Mouse (Mus musculus): ENCODE measurements around the gene Spint2. TPM values are rescaled to one million over a fixed set of nuclear protein-coding genes. Genes with fewer than 3 reads are reported as not detected.

The Spint2 gene
- polyA plus RNA-seq, 1 experiment from 2014 or later = 116 TPM

GRCm38 (mm10) chr7:29295861-29296647 lies 14.3 kb upstream of the Spint2 start:
- Histone ChIP-seq H3K27me3 (replicated peaks; ENCODE audit: control insufficient read depth, insufficient read depth, low read length) (no peaks in the 10 kb centered on the region), H3K4me1 (ENCODE audit: control insufficient read depth, insufficient read depth, low read length) (peaks cover 13% of the 10 kb centered on the region; the same call in 1 of the 2 replicates), H3K4me2 (ENCODE audit: low read depth, low read length) (no peak overlapping the region), H3K36me3 (ENCODE audit: control insufficient read depth, insufficient read depth, low read length) (no peaks in the 10 kb centered on the region), H3K27ac (replicated peaks; ENCODE audit: low read depth, low read length) (no peak overlapping the region), H3K9ac (ENCODE audit: low read depth, low read length) (no peak overlapping the region), H3K9me3 (ENCODE audit: control insufficient read depth, low read length) (no peaks in the 10 kb centered on the region), H3K4me3 (ENCODE audit: low read depth, low read length) (no peak overlapping the region)
- DNase-seq (ENCODE audit: low spot score) (no peak), ATAC-seq (ENCODE audit: low read depth) (no peak)
- WGBS = 78% methylated on average over 22 of the region's 24 CpGs

DNA sequence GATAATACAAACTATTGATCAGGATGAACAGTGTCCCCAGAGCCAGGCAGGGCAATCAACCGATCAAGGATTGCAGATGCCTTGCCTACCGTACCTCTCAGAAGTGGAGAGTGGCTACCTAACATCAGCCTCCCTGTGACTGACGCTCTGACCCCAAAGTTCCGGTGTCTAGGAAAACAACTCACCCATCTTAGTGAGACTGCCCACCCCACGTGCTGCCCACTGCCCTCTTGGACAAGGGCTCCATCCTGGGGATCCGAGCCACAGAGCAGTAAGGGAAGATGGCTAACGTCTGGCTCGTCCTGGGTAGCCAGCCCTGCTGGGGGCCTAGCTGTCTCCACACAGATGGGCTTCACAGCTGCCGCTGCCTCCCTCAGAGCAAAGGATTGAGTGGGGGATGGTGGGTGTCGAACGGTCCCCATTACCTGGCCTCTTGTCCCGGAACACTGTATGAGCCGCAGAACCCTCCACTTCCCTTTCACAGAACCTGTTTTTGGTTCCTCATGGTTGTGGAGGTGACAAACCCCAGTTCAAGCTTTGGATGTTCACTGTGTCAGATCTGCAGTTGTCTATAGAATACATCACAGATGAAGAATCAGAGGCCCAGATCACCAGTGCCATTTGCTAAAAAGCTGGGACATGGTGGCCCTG lies 12.5 kb upstream of the Spint2 start:
- no peak overlapping the region for H3K4me3 ChIP-seq (ENCODE audit: low read depth, low read length)
- H3K27ac ChIP-seq (replicated peaks; ENCODE audit: low read depth, low read length) = no peak overlapping the region
- no peaks in the 10 kb centered on the region for H3K27me3 ChIP-seq (replicated peaks; ENCODE audit: control insufficient read depth, insufficient read depth, low read length)
- no peak for ATAC-seq (ENCODE audit: low read depth)
- H3K9ac ChIP-seq (ENCODE audit: low read depth, low read length) = no peak overlapping the region
- H3K9me3 ChIP-seq (ENCODE audit: control insufficient read depth, low read length) = no peaks in the 10 kb centered on the region
- H3K36me3 ChIP-seq (ENCODE audit: control insufficient read depth, insufficient read depth, low read length) = no peaks in the 10 kb centered on the region
- 67% methylated on average over 13 of the region's 13 CpGs for WGBS
- H3K4me2 ChIP-seq (ENCODE audit: low read depth, low read length) = no peak overlapping the region
- peaks cover 16% of the 10 kb centered on the region; the same call in 1 of the 2 replicates for H3K4me1 ChIP-seq (ENCODE audit: control insufficient read depth, insufficient read depth, low read length)
- DNase-seq (ENCODE audit: low spot score) = no peak

DNA sequence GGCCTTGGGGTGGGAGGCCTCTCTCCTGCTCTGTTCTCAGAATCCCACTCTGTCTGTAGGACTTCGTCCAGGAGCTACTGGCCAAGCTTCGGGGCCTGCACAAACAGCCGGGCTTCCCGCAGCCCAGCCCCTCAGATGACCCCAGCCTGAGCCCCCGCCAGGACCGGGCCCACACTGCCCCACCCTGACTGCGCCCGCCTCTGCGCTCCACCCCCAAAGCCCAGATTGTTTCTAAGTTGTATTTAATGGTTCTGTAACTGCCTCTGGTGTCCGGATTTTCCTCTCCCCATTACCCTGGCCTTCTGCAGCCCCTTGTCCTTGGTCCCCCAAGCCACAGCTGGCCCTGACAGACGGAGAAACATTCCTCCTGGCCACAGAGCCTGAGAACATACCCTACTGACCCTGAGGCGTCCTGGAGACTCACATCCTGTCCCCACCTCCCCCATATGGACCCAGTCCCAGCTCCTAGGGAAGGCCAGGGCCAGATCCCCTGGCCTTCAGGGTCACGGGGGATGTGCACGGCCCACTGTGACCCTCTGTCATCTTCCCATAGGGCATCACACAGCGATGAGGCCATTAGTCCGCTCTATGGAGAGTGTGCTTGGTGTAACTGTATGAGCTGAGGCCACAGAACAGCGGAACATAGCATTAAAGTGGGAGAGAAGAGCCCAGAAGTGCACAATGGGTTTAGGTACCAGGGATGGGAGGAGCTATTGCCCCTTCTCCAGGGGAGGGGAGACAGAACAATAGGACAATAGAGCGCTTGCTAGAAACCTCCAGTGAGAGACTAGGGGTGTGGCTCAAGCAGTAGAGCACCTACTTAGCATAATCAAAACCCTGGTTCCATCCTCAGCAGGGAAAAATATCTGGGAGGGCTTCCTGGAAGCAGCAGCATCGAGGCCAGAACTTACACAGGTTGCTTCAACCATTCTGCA lies 11.7 kb upstream of the Spint2 start:
- H3K27me3 ChIP-seq (replicated peaks; ENCODE audit: control insufficient read depth, insufficient read depth, low read length) = no peaks in the 10 kb centered on the region
- peak overlapping the region; percentile 0; the same call in 1 of the 2 replicates for H3K9ac ChIP-seq (ENCODE audit: low read depth, low read length)
- H3K4me1 ChIP-seq (ENCODE audit: control insufficient read depth, insufficient read depth, low read length) = peaks cover 16% of the 10 kb centered on the region; the same call in 1 of the 2 replicates
- 33% methylated on average over 19 of the region's 19 CpGs for WGBS
- peak overlapping the region; percentile 13; the same call in 1 of the 2 replicates for H3K27ac ChIP-seq (replicated peaks; ENCODE audit: low read depth, low read length)
- no peak overlapping the region for H3K4me3 ChIP-seq (ENCODE audit: low read depth, low read length)
- no peaks in the 10 kb centered on the region for H3K9me3 ChIP-seq (ENCODE audit: control insufficient read depth, low read length)
- DNase-seq (ENCODE audit: low spot score) = no peak
- no peak overlapping the region for H3K4me2 ChIP-seq (ENCODE audit: low read depth, low read length)
- ATAC-seq (ENCODE audit: low read depth) = no peak
- H3K36me3 ChIP-seq (ENCODE audit: control insufficient read depth, insufficient read depth, low read length) = no peaks in the 10 kb centered on the region

- no peak for ATAC-seq (ENCODE audit: low read depth)
- no peak for DNase-seq (ENCODE audit: low spot score)
- Histone ChIP-seq H3K4me3 (ENCODE audit: low read depth, low read length) (no peak overlapping the region), H3K9ac (ENCODE audit: low read depth, low read length) (no peak overlapping the region), H3K4me2 (ENCODE audit: low read depth, low read length) (no peak overlapping the region; the same call in 1 of the 2 replicates), H3K27me3 (replicated peaks; ENCODE audit: control insufficient read depth, insufficient read depth, low read length) (no peaks in the 10 kb centered on the region), H3K4me1 (ENCODE audit: control insufficient read depth, insufficient read depth, low read length) (peaks cover 16% of the 10 kb centered on the region; the same call in 1 of the 2 replicates), H3K9me3 (ENCODE audit: control insufficient read depth, low read length) (no peaks in the 10 kb centered on the region), H3K36me3 (ENCODE audit: control insufficient read depth, insufficient read depth, low read length) (no peaks in the 10 kb centered on the region), H3K27ac (replicated peaks; ENCODE audit: low read depth, low read length) (peak overlapping the region; percentile 13; the same call in 1 of the 2 replicates)
- WGBS = 23% methylated on average over 8 of the region's 8 CpGs
Observed at GRCm38 (mm10) chr7:29292458-29293098, 10.9 kb upstream of the Spint2 start.

GRCm38 (mm10) chr7:29291616-29292457 lies 10.1 kb upstream of the Spint2 start:
- H3K36me3 ChIP-seq (ENCODE audit: control insufficient read depth, insufficient read depth, low read length) = no peaks in the 10 kb centered on the region
- H3K27me3 ChIP-seq (replicated peaks; ENCODE audit: control insufficient read depth, insufficient read depth, low read length) = no peaks in the 10 kb centered on the region
- peaks cover 16% of the 10 kb centered on the region; the same call in 1 of the 2 replicates for H3K4me1 ChIP-seq (ENCODE audit: control insufficient read depth, insufficient read depth, low read length)
- ATAC-seq (ENCODE audit: low read depth) (no peak), DNase-seq (ENCODE audit: low spot score) (no peak)
- 22% methylated on average over 7 of the region's 7 CpGs for WGBS
- no peak overlapping the region for H3K4me3 ChIP-seq (ENCODE audit: low read depth, low read length)
- no peaks in the 10 kb centered on the region for H3K9me3 ChIP-seq (ENCODE audit: control insufficient read depth, low read length)
- H3K4me2 ChIP-seq (ENCODE audit: low read depth, low read length) = no peak overlapping the region; the same call in 1 of the 2 replicates
- H3K27ac ChIP-seq (replicated peaks; ENCODE audit: low read depth, low read length) = no peak overlapping the region; the same call in 1 of the 2 replicates
- peak overlapping the region; percentile 22; the same call in 1 of the 2 replicates for H3K9ac ChIP-seq (ENCODE audit: low read depth, low read length)

GRCm38 (mm10) chr7:29290691-29291485 lies 9.2 kb upstream of the Spint2 start:
- ATAC-seq (ENCODE audit: low read depth) = no peak
- no peaks in the 10 kb centered on the region for H3K36me3 ChIP-seq (ENCODE audit: control insufficient read depth, insufficient read depth, low read length)
- no peak for DNase-seq (ENCODE audit: low spot score)
- no peaks in the 10 kb centered on the region for H3K27me3 ChIP-seq (replicated peaks; ENCODE audit: control insufficient read depth, insufficient read depth, low read length)
- no peaks in the 10 kb centered on the region for H3K9me3 ChIP-seq (ENCODE audit: control insufficient read depth, low read length)
- no peak overlapping the region for H3K4me3 ChIP-seq (ENCODE audit: low read depth, low read length)
- no peak overlapping the region for H3K4me2 ChIP-seq (ENCODE audit: low read depth, low read length)
- H3K9ac ChIP-seq (ENCODE audit: low read depth, low read length) = peak overlapping the region; percentile 22; the same call in 1 of the 2 replicates
- 43% methylated on average over 7 of the region's 11 CpGs for WGBS
- H3K4me1 ChIP-seq (ENCODE audit: control insufficient read depth, insufficient read depth, low read length) = peaks cover 16% of the 10 kb centered on the region; the same call in 1 of the 2 replicates
- H3K27ac ChIP-seq (replicated peaks; ENCODE audit: low read depth, low read length) = peak overlapping the region; percentile 15

- Histone ChIP-seq H3K27me3 (replicated peaks; ENCODE audit: control insufficient read depth, insufficient read depth, low read length) (no peaks in the 10 kb centered on the region), H3K9ac (ENCODE audit: low read depth, low read length) (no peak overlapping the region), H3K4me1 (ENCODE audit: control insufficient read depth, insufficient read depth, low read length) (peaks cover 16% of the 10 kb centered on the region; the same call in 1 of the 2 replicates), H3K4me3 (ENCODE audit: low read depth, low read length) (peak overlapping the region; percentile 56; the same call in 1 of the 2 replicates), H3K4me2 (ENCODE audit: low read depth, low read length) (peak overlapping the region; percentile 95), H3K9me3 (ENCODE audit: control insufficient read depth, low read length) (no peaks in the 10 kb centered on the region), H3K36me3 (ENCODE audit: control insufficient read depth, insufficient read depth, low read length) (no peaks in the 10 kb centered on the region), H3K27ac (replicated peaks; ENCODE audit: low read depth, low read length) (0 out of 2 replicates have a peak overlapping the region, but pooled peaks have one; percentile 2)
- WGBS = 62% methylated on average over 6 of the region's 6 CpGs
- no peak for ATAC-seq (ENCODE audit: low read depth)
- peak; percentile 74 for DNase-seq (ENCODE audit: low spot score)
Observed at GRCm38 (mm10) chr7:29289856-29290255, 8.1 kb upstream of the Spint2 start.

All from embryonic facial prominence, embryonic 14.5 days (tissue).